Mouse (Mus musculus): ENCODE measurements around the gene Col4a2. TPM values are rescaled to one million over a fixed set of nuclear protein-coding genes. Genes with fewer than 3 reads are reported as not detected.

Col4a2 gene
- polyA plus RNA-seq, 1 experiment from 2014 or later, result 82.2 TPM

- H3K27me3 ChIP-seq, result no peaks in the 10 kb centered on the region
- WGBS, result 87% methylated on average over 10 of the region's 10 CpGs
- peaks cover 11% of the 10 kb centered on the region; the same call in 1 of the 2 replicates for H3K4me1 ChIP-seq
- no peak overlapping the region for H3K4me3 ChIP-seq
- no peaks in the 10 kb centered on the region for H3K9me3 ChIP-seq
- H3K4me2 ChIP-seq (replicated peaks), result no peak overlapping the region
- ATAC-seq (ENCODE audit: insufficient number of reproducible peaks, insufficient read depth, low FRiP score, low TSS enrichment), result no peak
- H3K27ac ChIP-seq, result no peak overlapping the region
- H3K36me3 ChIP-seq, result no peaks in the 10 kb centered on the region
- no peak overlapping the region for H3K9ac ChIP-seq
Measured at GRCm38 (mm10) chr8:11346225-11346624, 33.6 kb downstream of the Col4a2 start.

GRCm38 (mm10) chr8:11347699-11348098 lies 35.1 kb downstream of the Col4a2 start:
- 71% methylated on average over 9 of the region's 9 CpGs for WGBS
- peaks cover 10% of the 10 kb centered on the region; the same call in 1 of the 2 replicates for H3K4me1 ChIP-seq
- no peak overlapping the region for H3K27ac ChIP-seq
- H3K9ac ChIP-seq, result no peak overlapping the region
- H3K36me3 ChIP-seq, result no peaks in the 10 kb centered on the region
- no peak overlapping the region for H3K4me3 ChIP-seq
- H3K4me2 ChIP-seq (replicated peaks), result no peak overlapping the region
- no peaks in the 10 kb centered on the region for H3K27me3 ChIP-seq
- ATAC-seq (ENCODE audit: insufficient number of reproducible peaks, insufficient read depth, low FRiP score, low TSS enrichment), result no peak
- H3K9me3 ChIP-seq, result no peaks in the 10 kb centered on the region

- no peaks in the 10 kb centered on the region for H3K9me3 ChIP-seq
- H3K36me3 ChIP-seq, result no peaks in the 10 kb centered on the region
- H3K9ac ChIP-seq, result no peak overlapping the region
- ATAC-seq (ENCODE audit: insufficient number of reproducible peaks, insufficient read depth, low FRiP score, low TSS enrichment), result no peak
- H3K27me3 ChIP-seq, result no peaks in the 10 kb centered on the region
- H3K4me3 ChIP-seq, result no peak overlapping the region
- no peak overlapping the region for H3K27ac ChIP-seq
- H3K4me2 ChIP-seq (replicated peaks), result no peak overlapping the region
- 0 out of 2 replicates have a peak, but pooled peaks cover 5% of the 10 kb centered on the region for H3K4me1 ChIP-seq
- 79% methylated on average over 11 of the region's 11 CpGs for WGBS
Measured at GRCm38 (mm10) chr8:11348622-11349021, 36.0 kb downstream of the Col4a2 start.

- WGBS, result 85% methylated on average over 6 of the region's 6 CpGs
- Histone ChIP-seq H3K4me1 (0 out of 2 replicates have a peak, but pooled peaks cover 5% of the 10 kb centered on the region), H3K27me3 (no peaks in the 10 kb centered on the region), H3K36me3 (no peaks in the 10 kb centered on the region), H3K4me2 (replicated peaks) (no peak overlapping the region), H3K4me3 (no peak overlapping the region), H3K9ac (no peak overlapping the region), H3K27ac (no peak overlapping the region), H3K9me3 (no peaks in the 10 kb centered on the region)
- no peak for ATAC-seq (ENCODE audit: insufficient number of reproducible peaks, insufficient read depth, low FRiP score, low TSS enrichment)
Measured at GRCm38 (mm10) chr8:11351355-11351754, 38.8 kb downstream of the Col4a2 start.

GRCm38 (mm10) chr8:11352514-11352913 lies 39.9 kb downstream of the Col4a2 start:
- H3K9ac ChIP-seq, result no peak overlapping the region
- ATAC-seq (ENCODE audit: insufficient number of reproducible peaks, insufficient read depth, low FRiP score, low TSS enrichment), result no peak
- no peaks in the 10 kb centered on the region for H3K27me3 ChIP-seq
- H3K9me3 ChIP-seq, result no peaks in the 10 kb centered on the region
- no peak overlapping the region for H3K4me2 ChIP-seq (replicated peaks)
- WGBS, result 78% methylated on average over 11 of the region's 11 CpGs
- H3K27ac ChIP-seq, result no peak overlapping the region
- 0 out of 2 replicates have a peak, but pooled peaks cover 4% of the 10 kb centered on the region for H3K36me3 ChIP-seq
- H3K4me1 ChIP-seq, result peaks cover 13% of the 10 kb centered on the region
- no peak overlapping the region for H3K4me3 ChIP-seq

GRCm38 (mm10) chr8:11354800-11355451 lies 42.3 kb downstream of the Col4a2 start:
- H3K4me1 ChIP-seq, result peaks cover 17% of the 10 kb centered on the region
- no peak overlapping the region for H3K9ac ChIP-seq
- 92% methylated on average over 8 of the region's 8 CpGs for WGBS
- H3K4me2 ChIP-seq (replicated peaks), result no peak overlapping the region
- ATAC-seq (ENCODE audit: insufficient number of reproducible peaks, insufficient read depth, low FRiP score, low TSS enrichment), result no peak
- H3K9me3 ChIP-seq, result no peaks in the 10 kb centered on the region
- H3K27me3 ChIP-seq, result no peaks in the 10 kb centered on the region
- 0 out of 2 replicates have a peak, but pooled peaks cover 4% of the 10 kb centered on the region for H3K36me3 ChIP-seq
- no peak overlapping the region for H3K27ac ChIP-seq
- no peak overlapping the region for H3K4me3 ChIP-seq

- H3K4me1 ChIP-seq, result peaks cover 24% of the 10 kb centered on the region
- no peaks in the 10 kb centered on the region for H3K27me3 ChIP-seq
- H3K27ac ChIP-seq, result no peak overlapping the region
- H3K9ac ChIP-seq, result no peak overlapping the region
- H3K9me3 ChIP-seq, result no peaks in the 10 kb centered on the region
- no peak overlapping the region for H3K4me3 ChIP-seq
- H3K36me3 ChIP-seq, result 0 out of 2 replicates have a peak, but pooled peaks cover 4% of the 10 kb centered on the region
- WGBS, result 97% methylated on average over 3 of the region's 3 CpGs
- ATAC-seq (ENCODE audit: insufficient number of reproducible peaks, insufficient read depth, low FRiP score, low TSS enrichment), result no peak
- no peak overlapping the region for H3K4me2 ChIP-seq (replicated peaks)
Measured at GRCm38 (mm10) chr8:11355900-11356299, 43.3 kb downstream of the Col4a2 start.

- no peak for ATAC-seq (ENCODE audit: insufficient number of reproducible peaks, insufficient read depth, low FRiP score, low TSS enrichment)
- no peaks in the 10 kb centered on the region for H3K27me3 ChIP-seq
- H3K9ac ChIP-seq, result no peak overlapping the region
- H3K36me3 ChIP-seq, result 0 out of 2 replicates have a peak, but pooled peaks cover 4% of the 10 kb centered on the region
- no peak overlapping the region for H3K27ac ChIP-seq
- H3K4me1 ChIP-seq, result peaks cover 31% of the 10 kb centered on the region
- no peaks in the 10 kb centered on the region for H3K9me3 ChIP-seq
- H3K4me3 ChIP-seq, result no peak overlapping the region
- no peak overlapping the region for H3K4me2 ChIP-seq (replicated peaks)
- WGBS, result 86% methylated on average over 8 of the region's 8 CpGs
Measured at GRCm38 (mm10) chr8:11356776-11357175, 44.2 kb downstream of the Col4a2 start.

- Histone ChIP-seq H3K9ac (no peak overlapping the region), H3K36me3 (0 out of 2 replicates have a peak, but pooled peaks cover 4% of the 10 kb centered on the region), H3K4me3 (no peak overlapping the region), H3K27me3 (no peaks in the 10 kb centered on the region), H3K9me3 (no peaks in the 10 kb centered on the region), H3K4me2 (replicated peaks) (no peak overlapping the region), H3K27ac (peak overlapping the region; percentile 77), H3K4me1 (peaks cover 43% of the 10 kb centered on the region)
- WGBS, result 40% methylated on average over 7 of the region's 7 CpGs
- no peak for ATAC-seq (ENCODE audit: insufficient number of reproducible peaks, insufficient read depth, low FRiP score, low TSS enrichment)
Measured at GRCm38 (mm10) chr8:11357921-11358436, 45.4 kb downstream of the Col4a2 start.

GRCm38 (mm10) chr8:11359846-11360245 lies 47.2 kb downstream of the Col4a2 start:
- H3K4me2 ChIP-seq (replicated peaks), result no peak overlapping the region
- WGBS, result 84% methylated on average over 5 of the region's 5 CpGs
- H3K4me1 ChIP-seq, result peaks cover 62% of the 10 kb centered on the region
- H3K9me3 ChIP-seq, result no peaks in the 10 kb centered on the region
- ATAC-seq (ENCODE audit: insufficient number of reproducible peaks, insufficient read depth, low FRiP score, low TSS enrichment), result no peak
- H3K9ac ChIP-seq, result no peak overlapping the region
- H3K4me3 ChIP-seq, result no peak overlapping the region
- no peak overlapping the region for H3K27ac ChIP-seq
- no peaks in the 10 kb centered on the region for H3K27me3 ChIP-seq
- 0 out of 2 replicates have a peak, but pooled peaks cover 4% of the 10 kb centered on the region for H3K36me3 ChIP-seq

GRCm38 (mm10) chr8:11361546-11362277 lies 49.1 kb downstream of the Col4a2 start:
- Histone ChIP-seq H3K4me3 (no peak overlapping the region), H3K4me1 (peaks cover 67% of the 10 kb centered on the region)
- no peak for ATAC-seq (ENCODE audit: insufficient number of reproducible peaks, insufficient read depth, low FRiP score, low TSS enrichment)

More at GRCm38 (mm10) chr8:11361546-11362277, 49.1 kb downstream of the Col4a2 start:
- Histone ChIP-seq H3K9me3 (no peaks in the 10 kb centered on the region), H3K9ac (no peak overlapping the region), H3K27ac (peak overlapping the region; percentile 87), H3K4me2 (replicated peaks) (no peak overlapping the region), H3K27me3 (no peaks in the 10 kb centered on the region), H3K36me3 (0 out of 2 replicates have a peak, but pooled peaks cover 4% of the 10 kb centered on the region)
- 55% methylated on average over 9 of the region's 9 CpGs for WGBS
